Mouse (Mus musculus) adrenal gland, postnatal 14 days (tissue): ENCODE data around the gene Arih2. TPM values are rescaled to one million over a fixed set of nuclear protein-coding genes. Genes with fewer than 3 reads are reported as not detected.

Experiments
- DNase-seq: peaks from one replicate; pipeline ENCODE4 v3.0.0; 2021; ENCODE audit warnings: mixed read lengths
- microRNA-seq, 2 experiments: library from miRNA; unstranded; fragments of <30 nt; microRNA quantifications; one replicate each; pipeline ENCODE4 v1.2.0; 2021
- total RNA-seq: library from RNA; stranded (reverse); gene quantifications from 2 replicates; pipeline ENCODE4 v1.2.3, GENCODE M21; 2021

Arih2 gene
- total RNA-seq, 1 experiment from 2014 or later, result 61.3 TPM

GRCm38 (mm10) chr9:108560227-108560841, 88.9 kb downstream of the Arih2 start, which contains the start of gene Impdh2:
Gene Impdh2, plus strand, starts transcription at chr9:108560286.
- DNase-seq, result peak; percentile 97

DNA sequence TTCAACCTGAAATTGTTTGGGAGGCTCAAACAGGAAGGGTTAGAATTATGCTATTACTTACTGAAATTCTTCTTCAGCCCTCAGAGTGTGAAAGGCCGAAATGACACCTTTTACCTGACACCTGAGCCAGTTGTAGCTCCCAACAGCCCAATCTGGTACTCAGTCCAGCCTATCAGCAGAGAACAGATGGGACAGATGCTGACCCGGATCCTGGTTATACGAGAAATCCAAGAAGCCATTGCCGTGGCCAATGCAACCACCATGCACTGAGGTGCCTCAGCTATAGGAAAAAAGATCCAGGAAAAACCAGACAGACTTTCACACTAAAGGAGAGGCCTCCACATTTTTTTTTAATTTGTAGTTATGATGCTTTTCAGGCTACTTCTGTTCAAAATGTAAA, 90.0 kb downstream of the Arih2 start:
- DNase-seq, result no peak

Small RNA genes lying within 50 kb of the gene (microRNA-seq; reads per million reads assigned to microRNA genes)
- gene Gm24083 (0 reads per million in 2 experiments), gene Gm26298 (0 reads per million in 2 experiments), gene Mir191 (0 reads per million in 2 experiments), gene Mir425 (1,108 to 1,636 reads per million in 2 experiments)

Other genes with a start within 250 kb of the Arih2 start
- gene Ccdc36, start 220.9 kb downstream of the Arih2 start, total RNA-seq, result not detected in 2 replicates
- not detected in 2 replicates for gene BC048562, start 212.9 kb downstream of the Arih2 start, total RNA-seq
- gene Ccdc71, start 188.9 kb downstream of the Arih2 start, total RNA-seq, result 35.1 and 36.4 TPM in 2 replicates
- gene Klhdc8b, start 187.8 kb downstream of the Arih2 start, total RNA-seq, result 29.7 and 30.9 TPM in 2 replicates
- 121 and 124 TPM in 2 replicates for gene Lamb2, start 169.7 kb downstream of the Arih2 start, total RNA-seq
- 163 and 175 TPM in 2 replicates for gene Usp19, start 158.8 kb downstream of the Arih2 start, total RNA-seq
- 179 and 190 TPM in 2 replicates for gene Qars, start 141.7 kb downstream of the Arih2 start, total RNA-seq
- gene Qrich1, start 132.6 kb downstream of the Arih2 start, total RNA-seq, result 114 and 125 TPM in 2 replicates
- 99.2 and 110 TPM in 2 replicates for gene Impdh2, start 89.1 kb downstream of the Arih2 start, total RNA-seq
- 55.5 and 67.2 TPM in 2 replicates for gene Ndufaf3, start 82.0 kb downstream of the Arih2 start, total RNA-seq
- gene Dalrd3, start 79.5 kb downstream of the Arih2 start, total RNA-seq, result 48.8 and 51.5 TPM in 2 replicates
- 91.0 and 102 TPM in 2 replicates for gene Wdr6, start 70.6 kb downstream of the Arih2 start, total RNA-seq
- gene P4htm, start 51.7 kb downstream of the Arih2 start, total RNA-seq, result 4.7 and 7.7 TPM in 2 replicates
- 334 and 350 TPM in 2 replicates for gene Slc25a20, start 12.7 kb upstream of the Arih2 start, total RNA-seq
- gene Prkar2a, start 39.9 kb upstream of the Arih2 start, total RNA-seq, result 36.3 and 37.4 TPM in 2 replicates
- gene Ip6k2, start 134.4 kb upstream of the Arih2 start, total RNA-seq, result 71.0 and 78.2 TPM in 2 replicates
- gene Nckipsd, start 159.0 kb upstream of the Arih2 start, total RNA-seq, result 9.2 and 11.4 TPM in 2 replicates
- 3.9 and 4.9 TPM in 2 replicates for gene Celsr3, start 176.9 kb upstream of the Arih2 start, total RNA-seq
- 8.4 and 13.3 TPM in 2 replicates for gene Slc26a6, start 203.9 kb upstream of the Arih2 start, total RNA-seq